Mouse (Mus musculus) ES-E14 (cell line): ENCODE results near the gene Lasp1. TPM values are rescaled to one million over a fixed set of nuclear protein-coding genes. Genes with fewer than 3 reads are reported as not detected.

Experiments used
- DNase-seq: peaks from one replicate; pipeline ENCODE4 v3.0.0-alpha.2; 2013; ENCODE audit warnings: low read depth, low spot score
- H3K27ac ChIP-seq: 2 replicates; pipeline ENCODE4 v1.5.1; 2012; ENCODE audit warnings: low read depth, mild to moderate bottlenecking, low read length, moderate library complexity, mixed read lengths; ENCODE audit not compliant: poor library complexity, insufficient read depth, severe bottlenecking
- H3K36me3 ChIP-seq: 2 replicates; pipeline ENCODE4 v1.6.1; 2012; ENCODE audit warnings: mild to moderate bottlenecking, low read length, moderate library complexity, mixed read lengths; ENCODE audit not compliant: control insufficient read depth, poor library complexity, insufficient read depth, severe bottlenecking
- H3K4me1 ChIP-seq, 2 experiments: fragments of 150-350 bp in 1 of 2; sonication (generic) in 1 of 2; 2 replicates each; pipeline ENCODE4 v1.6.1; 2012; ENCODE audit warnings: low read length in 2 of 2, mild to moderate bottlenecking in 1 of 2, mixed read lengths in 1 of 2; ENCODE audit not compliant: control insufficient read depth in 2 of 2, insufficient read depth in 2 of 2, poor library complexity in 1 of 2
- H3K4me3 ChIP-seq, 2 experiments: fragments of 150-350 bp in 1 of 2; sonication (generic) in 1 of 2; 2 replicates each; pipeline ENCODE4 v1.5.1; 2012; ENCODE audit warnings: low read length in 2 of 2, low read depth in 1 of 2, mild to moderate bottlenecking in 1 of 2, mixed read lengths in 1 of 2; ENCODE audit not compliant: insufficient read depth in 1 of 2, poor library complexity in 1 of 2, severe bottlenecking in 1 of 2
- H3K9ac ChIP-seq: 2 replicates; pipeline ENCODE4 v1.6.1; 2012; ENCODE audit warnings: low read depth, mild to moderate bottlenecking, low read length, mixed read lengths; ENCODE audit not compliant: poor library complexity, insufficient read depth, severe bottlenecking
- H3K9me3 ChIP-seq: fragments of 150-350 bp; sonication (generic); 2 replicates; pipeline ENCODE4 v1.6.1; 2012; ENCODE audit warnings: low read depth, mild to moderate bottlenecking, low read length; ENCODE audit not compliant: control insufficient read depth, insufficient read depth
- CHD2 ChIP-seq: IDR thresholded peaks from 2 replicates; pipeline ENCODE4 v1.6.1; 2014; ENCODE audit warnings: mild to moderate bottlenecking, low read depth, low read length, inconsistent platforms
- HCFC1 ChIP-seq: IDR thresholded peaks from 2 replicates; pipeline ENCODE4 v1.6.1; 2012; ENCODE audit warnings: low read length, inconsistent platforms, borderline replicate concordance; ENCODE audit not compliant: insufficient read depth
- MAFK ChIP-seq: IDR thresholded peaks from 2 replicates; pipeline ENCODE4 v1.6.1; 2014; ENCODE audit warnings: mild to moderate bottlenecking, low read depth, low read length, inconsistent platforms; ENCODE audit not compliant: insufficient read depth
- ZC3H11A ChIP-seq: IDR thresholded peaks from 2 replicates; pipeline ENCODE4 v1.6.1; 2012; ENCODE audit warnings: low read depth, mild to moderate bottlenecking, inconsistent platforms, low read length, borderline replicate concordance
- ZNF384 ChIP-seq: IDR thresholded peaks from 2 replicates; pipeline ENCODE4 v1.6.1; 2012; ENCODE audit warnings: low read depth, low read length, inconsistent platforms
- in situ Hi-C, 2 experiments: fragments of 600-800 bp; cut with MboI; formaldehyde crosslinking; loops; one replicate each; pipeline ENCODE4 v1.15.1; 2025; ENCODE audit warnings: low sequenced_read_pairs in 2 of 2, inconsistent platforms in 1 of 2; ENCODE audit not compliant: unreplicated experiment in 2 of 2
- total RNA-seq: library from RNA; depleted of rRNA; stranded (reverse); fragments of 300-350 nt; gene quantifications from 2 replicates; pipeline ENCODE4 v1.2.3, GENCODE M21; 2012

The Lasp1 gene
- total RNA-seq, 1 experiment = 147 TPM

DNA sequence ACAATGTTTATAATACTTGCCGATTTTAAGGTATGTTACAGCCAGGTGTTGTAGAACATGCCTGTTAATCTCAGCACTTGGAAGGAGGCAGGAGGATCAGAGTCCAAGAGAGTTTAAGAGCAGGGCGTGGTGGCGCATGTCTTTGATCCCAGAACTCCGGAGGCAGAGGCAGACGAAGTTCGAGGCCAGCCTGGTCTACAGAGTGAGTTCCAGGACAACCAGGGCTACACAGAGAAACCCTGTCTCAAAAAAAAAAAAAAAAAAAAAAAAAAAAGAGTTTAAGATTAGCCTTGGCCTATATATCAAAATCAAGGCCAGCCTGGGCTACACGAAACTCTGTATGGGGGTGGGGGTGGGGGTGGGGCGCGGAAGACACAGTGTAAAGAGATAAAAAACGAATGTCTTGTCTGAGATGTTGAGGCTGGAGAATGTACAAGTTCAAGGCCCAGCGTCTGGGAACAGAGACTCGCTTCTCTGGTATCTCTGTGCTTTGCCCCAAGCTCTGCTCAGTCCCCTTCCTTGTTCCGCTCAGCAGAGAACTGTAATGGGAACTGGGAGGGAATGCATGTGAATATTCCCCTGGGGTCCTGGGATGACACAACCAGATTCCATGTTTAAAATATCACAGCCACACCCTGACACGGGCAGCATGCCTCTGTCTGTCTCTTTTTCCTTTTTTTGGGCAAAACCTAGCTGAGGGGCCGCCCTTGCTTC, 1.3 kb upstream of the Lasp1 start:
- in situ Hi-C loops = no loop called here
- no peak for TF ChIP-seq HCFC1
- peak; percentile 50; the same call in 1 of the 2 replicates for TF ChIP-seq ZNF384
- no peaks in the 10 kb centered on the region; the same call in 1 of the 2 replicates for H3K36me3 ChIP-seq
- H3K27ac ChIP-seq = no peak overlapping the region; the same call in 1 of the 2 replicates
- H3K4me3 ChIP-seq = no peak overlapping the region; a peak in 1 of 4 replicates
- H3K4me1 ChIP-seq = peaks cover 13 to 18% of the 10 kb centered on the region in 2 experiments
- DNase-seq = no peak
- H3K9me3 ChIP-seq = no peaks in the 10 kb centered on the region
- no peak overlapping the region; the same call in 1 of the 2 replicates for H3K9ac ChIP-seq

DNA sequence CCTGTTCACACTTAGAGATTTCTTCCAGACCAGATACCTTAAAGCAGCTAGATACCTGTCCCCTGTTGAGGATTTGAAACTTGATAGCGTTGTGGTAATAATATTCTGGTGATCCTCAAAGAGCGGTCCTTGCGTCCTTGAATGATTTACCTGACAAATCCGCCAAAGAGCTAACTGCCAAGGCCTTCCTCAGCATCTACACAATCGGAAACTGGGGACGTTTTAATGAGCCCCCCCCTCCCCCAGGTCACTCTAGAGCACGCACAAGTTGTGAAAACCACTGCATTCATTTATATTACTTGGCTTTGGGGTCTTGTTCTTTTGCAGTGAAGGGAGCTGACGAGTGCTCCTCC, 741 bp upstream of the Lasp1 start:
- in situ Hi-C loops = no loop called here
- no peak for DNase-seq
- Histone ChIP-seq H3K4me1 (peaks cover 13 to 16% of the 10 kb centered on the region in 2 experiments), H3K27ac (no peak overlapping the region; the same call in 1 of the 2 replicates), H3K9me3 (no peaks in the 10 kb centered on the region), H3K36me3 (no peaks in the 10 kb centered on the region; the same call in 1 of the 2 replicates), H3K9ac (no peak overlapping the region; the same call in 1 of the 2 replicates), H3K4me3 (peak overlapping the region in 1 of 2 experiments; percentile 96; a peak in 1 of 4 replicates)
- TF ChIP-seq HCFC1 (no peak), ZC3H11A (no peak), MAFK (no peak), CHD2 (no peak), ZNF384 (no peak)

DNA sequence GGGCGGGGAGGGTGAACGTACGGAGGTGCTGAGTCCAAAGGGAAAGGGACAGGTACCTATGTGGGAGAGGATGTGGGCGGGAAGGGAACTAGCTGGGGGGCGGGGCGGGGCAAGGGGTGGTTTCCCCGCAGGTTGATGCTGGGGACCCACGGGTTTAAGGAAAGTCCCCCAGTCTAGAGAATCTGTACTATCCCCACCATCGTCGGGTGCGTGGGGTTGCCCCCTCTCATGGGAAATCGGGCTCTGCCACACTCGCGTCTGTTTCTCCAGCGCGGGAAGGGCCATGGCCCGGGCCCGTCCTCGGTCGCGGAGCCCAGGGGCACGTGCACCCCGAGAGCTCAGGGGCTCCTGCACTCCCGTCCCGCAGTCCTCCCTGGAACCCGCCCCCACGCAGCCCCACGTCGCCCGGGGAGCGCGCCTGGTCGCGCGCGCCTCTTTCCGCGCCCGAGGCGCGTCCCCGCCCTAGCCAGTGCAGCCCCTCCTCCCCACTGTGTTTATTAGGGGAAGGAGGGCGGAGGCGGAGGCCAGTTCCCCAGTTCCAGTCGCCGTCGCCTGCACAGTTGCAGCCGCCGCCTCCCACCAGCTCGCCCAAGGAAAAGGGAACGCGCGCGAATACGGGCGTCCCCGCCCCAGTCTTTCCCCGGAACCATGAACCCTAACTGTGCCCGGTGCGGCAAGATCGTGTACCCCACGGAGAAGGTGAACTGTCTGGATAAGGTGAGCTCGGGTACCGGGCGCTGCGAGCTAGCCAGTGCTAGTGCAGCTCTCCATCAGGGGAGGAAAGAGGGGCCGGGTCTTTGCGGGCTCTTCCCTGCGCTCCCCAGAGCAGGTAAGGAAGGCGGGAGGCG, 570 bp downstream of the Lasp1 start:
- DNase-seq = no peak
- no peaks in the 10 kb centered on the region for H3K9me3 ChIP-seq
- peak; percentile 24; the same call in 1 of the 2 replicates for TF ChIP-seq HCFC1
- TF ChIP-seq ZNF384 = no peak
- peak overlapping the region; percentile 86 for H3K27ac ChIP-seq
- no peaks in the 10 kb centered on the region; the same call in 1 of the 2 replicates for H3K36me3 ChIP-seq
- H3K4me1 ChIP-seq = peaks cover 9 to 12% of the 10 kb centered on the region in 2 experiments; a peak in 3 of 4 replicates
- peak overlapping the region; percentile 93 to 96 for H3K4me3 ChIP-seq
- peak overlapping the region; percentile 83 for H3K9ac ChIP-seq
- in situ Hi-C loops = no loop called here

DNA sequence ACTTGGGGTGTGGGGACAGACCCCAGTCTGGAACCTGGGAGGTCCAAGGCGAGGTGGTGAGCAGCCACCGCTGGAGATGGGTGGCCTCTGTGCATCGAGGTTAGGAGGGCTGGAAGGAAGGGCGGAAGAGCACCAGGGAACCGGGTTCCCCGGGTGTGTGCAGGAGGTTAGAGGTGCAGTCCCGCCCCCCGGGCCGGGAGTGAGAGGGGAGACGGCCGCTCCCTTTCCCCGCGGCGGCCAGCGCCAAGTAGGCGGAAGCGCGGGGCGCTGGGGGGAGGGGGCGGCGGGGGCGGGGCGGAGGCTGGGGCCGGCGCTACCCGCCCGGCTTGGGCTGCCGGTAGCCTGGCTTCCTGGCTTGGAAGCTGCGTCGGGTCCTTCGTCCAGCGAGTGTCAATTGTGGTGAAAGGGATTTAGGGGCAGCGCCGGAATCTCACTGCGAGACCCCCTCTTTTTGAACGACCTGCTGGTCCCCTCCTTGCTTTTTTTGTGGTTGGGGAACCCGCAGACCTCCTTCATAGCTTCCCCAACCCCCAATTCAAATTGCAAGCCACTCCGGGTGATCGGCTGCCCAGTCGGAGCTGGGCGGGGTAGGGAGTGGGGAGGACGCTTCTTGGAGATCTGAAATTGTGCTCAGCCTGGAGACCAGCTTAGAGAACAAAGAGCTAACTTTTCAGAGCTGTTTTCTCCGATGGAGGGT, 1.3 kb downstream of the Lasp1 start:
- H3K4me1 ChIP-seq = peaks cover 12 to 15% of the 10 kb centered on the region in 2 experiments; a peak in 3 of 4 replicates

More for the DNA sequence above, 1.3 kb downstream of the Lasp1 start:
- Histone ChIP-seq H3K36me3 (no peaks in the 10 kb centered on the region; the same call in 1 of the 2 replicates), H3K9me3 (no peaks in the 10 kb centered on the region), H3K27ac (peak overlapping the region; percentile 86), H3K9ac (peak overlapping the region; percentile 84), H3K4me3 (peak overlapping the region; percentile 93 to 96)
- TF ChIP-seq CHD2 = no peak
- TF ChIP-seq HCFC1 = no peak
- no peak for TF ChIP-seq MAFK
- no peak for TF ChIP-seq ZNF384
- no peak for TF ChIP-seq ZC3H11A
- no peak for DNase-seq
- in situ Hi-C loops = no loop called here
